Mouse (Mus musculus): ENCODE results near the gene Bax. TPM values are rescaled to one million over a fixed set of nuclear protein-coding genes. Genes with fewer than 3 reads are reported as not detected.
"Not testable (repeated sequence)": the region's sequence is repeated elsewhere in the genome, so short reads cannot be mapped to it uniquely, and the experiment has no call there.

Gene Bax
- polyA plus RNA-seq, 1 experiment: 642 TPM

DNA sequence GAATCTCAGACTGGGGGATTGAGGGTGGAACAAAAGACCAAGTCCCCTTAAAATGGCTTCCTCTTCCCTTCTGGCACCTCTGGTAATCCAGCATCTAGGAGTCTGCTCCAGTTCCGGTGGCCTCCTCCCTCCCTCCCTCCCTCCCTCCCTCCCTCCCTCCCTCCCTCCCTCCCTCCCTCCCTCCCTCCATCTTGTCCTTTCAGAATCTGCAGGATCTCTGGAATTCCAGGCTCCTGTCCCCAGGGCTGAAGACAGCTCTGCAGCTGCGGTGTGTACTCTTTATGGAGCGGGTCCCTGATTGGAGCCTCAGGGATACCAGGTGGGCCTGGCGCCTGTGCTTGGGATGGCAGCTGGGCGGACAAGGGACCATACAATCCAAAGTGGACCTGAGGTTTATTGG lies 5.4 kb downstream of the Bax start:
- Histone ChIP-seq H3K4me3 (ENCODE audit: insufficient read depth, poor library complexity, severe bottlenecking) (no peak overlapping the region), H3K79me3 (ENCODE audit: low read depth) (peaks cover 59% of the 10 kb centered on the region), H3ac (ENCODE audit: control insufficient read depth, insufficient read length, low read depth) (no peak overlapping the region), H3K36me3 (ENCODE audit: control insufficient read depth, insufficient read depth) (peaks cover 68% of the 10 kb centered on the region), H3K27me3 (ENCODE audit: control insufficient read depth, insufficient read depth, insufficient read length) (no peaks in the 10 kb centered on the region), H3K79me2 (ENCODE audit: control insufficient read depth, insufficient read depth) (peaks cover 71% of the 10 kb centered on the region)
- TF ChIP-seq MYOD1 (IDR thresholded peaks at IDR 0.05; ENCODE audit: control insufficient read depth, insufficient read length, low read depth) (peak; percentile 29), USF1 (IDR thresholded peaks at IDR 0.05; ENCODE audit: low read depth) (no peak)

DNA sequence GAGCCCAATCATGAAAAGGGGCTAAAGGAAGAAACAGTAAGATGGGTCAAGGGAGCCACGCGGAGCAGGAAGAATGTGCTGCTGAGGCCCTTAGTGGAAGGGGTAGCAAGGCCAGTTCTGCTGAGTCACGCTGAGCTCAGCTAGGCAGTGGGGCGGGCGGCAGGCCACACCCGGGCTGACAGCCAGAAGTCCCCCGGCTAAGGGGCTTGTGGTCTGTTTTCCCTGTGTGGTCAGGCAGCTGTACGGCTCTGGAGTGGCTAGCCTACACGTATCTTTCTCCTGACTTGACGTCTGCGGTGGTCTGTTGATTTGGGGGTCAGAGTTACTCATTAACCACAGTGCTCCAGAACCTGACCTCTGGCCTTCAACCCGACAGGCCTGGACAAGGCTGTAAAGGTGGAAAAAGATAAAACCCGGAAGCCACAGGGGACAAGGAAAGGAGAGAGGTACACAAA lies 5.8 kb downstream of the Bax start:
- Histone ChIP-seq H3ac (ENCODE audit: control insufficient read depth, insufficient read length, low read depth) (no peak overlapping the region), H3K79me3 (ENCODE audit: low read depth) (peaks cover 55% of the 10 kb centered on the region), H3K27me3 (ENCODE audit: control insufficient read depth, insufficient read depth, insufficient read length) (no peaks in the 10 kb centered on the region), H3K4me3 (ENCODE audit: insufficient read depth, poor library complexity, severe bottlenecking) (no peak overlapping the region), H3K36me3 (ENCODE audit: control insufficient read depth, insufficient read depth) (peaks cover 68% of the 10 kb centered on the region), H3K79me2 (ENCODE audit: control insufficient read depth, insufficient read depth) (peaks cover 67% of the 10 kb centered on the region)
- TF ChIP-seq MYOD1 (IDR thresholded peaks at IDR 0.05; ENCODE audit: control insufficient read depth, insufficient read length, low read depth) (peak; percentile 97), FOSL1 (IDR thresholded peaks at IDR 0.05; ENCODE audit: insufficient read depth, low read length, poor library complexity, severe bottlenecking) (peak; percentile 67), MAX (IDR thresholded peaks at IDR 0.05) (peak; percentile 86), USF1 (IDR thresholded peaks at IDR 0.05; ENCODE audit: low read depth) (no peak), CEBPB (IDR thresholded peaks at IDR 0.05; ENCODE audit: low read depth) (no peak)

DNA sequence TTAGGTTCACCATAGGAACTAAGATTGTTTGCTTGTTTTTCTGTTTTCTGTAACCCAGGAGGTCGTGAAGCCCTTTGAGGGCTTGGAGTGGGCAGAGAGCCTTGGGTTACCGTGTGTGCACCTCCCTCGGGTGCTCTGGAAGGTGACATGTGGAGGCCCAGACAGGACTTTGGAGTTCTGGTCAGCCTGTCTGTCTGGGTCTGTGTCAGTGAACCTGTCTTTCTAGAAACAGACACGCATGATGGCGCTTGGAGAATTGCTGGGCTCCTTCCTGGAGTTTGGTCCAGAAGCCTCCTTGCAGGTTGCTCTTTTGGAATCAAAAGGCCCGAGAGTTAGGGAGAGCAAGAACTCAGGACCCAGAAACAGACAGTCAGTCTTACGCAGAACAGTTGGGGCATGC lies 6.3 kb downstream of the Bax start:
- peak overlapping the region; percentile 32 for H3K4me3 ChIP-seq (ENCODE audit: insufficient read depth, poor library complexity, severe bottlenecking)
- TF ChIP-seq MAX (IDR thresholded peaks at IDR 0.05) (no peak), CEBPB (IDR thresholded peaks at IDR 0.05; ENCODE audit: low read depth) (no peak), FOSL1 (IDR thresholded peaks at IDR 0.05; ENCODE audit: insufficient read depth, low read length, poor library complexity, severe bottlenecking) (no peak)
- peak overlapping the region; percentile 31 for H3ac ChIP-seq (ENCODE audit: control insufficient read depth, insufficient read length, low read depth)
- H3K79me3 ChIP-seq (ENCODE audit: low read depth): peaks cover 49% of the 10 kb centered on the region
- H3K27me3 ChIP-seq (ENCODE audit: control insufficient read depth, insufficient read depth, insufficient read length): no peaks in the 10 kb centered on the region
- H3K79me2 ChIP-seq (ENCODE audit: control insufficient read depth, insufficient read depth): peaks cover 62% of the 10 kb centered on the region
- H3K36me3 ChIP-seq (ENCODE audit: control insufficient read depth, insufficient read depth): peaks cover 62% of the 10 kb centered on the region

DNA sequence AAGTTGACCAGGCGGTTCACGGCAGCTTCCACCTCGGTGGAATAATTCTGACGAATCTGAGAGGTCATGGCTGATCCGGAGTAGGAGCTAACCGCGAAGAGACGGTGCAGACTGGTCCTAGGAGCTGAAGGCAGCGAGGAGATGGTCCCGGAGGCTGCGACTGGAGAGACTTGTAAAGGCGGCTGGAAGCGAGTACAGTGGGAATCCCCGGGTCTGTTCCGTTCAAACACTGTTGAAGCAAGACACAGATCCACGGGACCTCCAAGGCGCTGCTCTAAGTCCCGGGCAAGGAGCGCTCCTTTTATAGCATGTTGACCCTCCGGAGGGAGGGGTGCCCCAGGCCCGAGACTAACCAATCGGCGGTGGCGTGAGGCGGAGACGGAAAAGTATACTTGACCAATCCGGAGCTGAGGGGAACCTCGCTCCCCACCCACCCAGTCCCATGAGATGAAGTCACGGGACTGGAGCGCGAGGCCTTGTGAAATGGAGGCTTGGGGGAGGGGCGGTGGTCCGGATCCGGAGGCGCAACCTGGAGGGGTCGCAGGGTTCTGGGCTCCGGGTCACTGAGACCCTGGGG lies 7.0 kb downstream of the Bax start, which contains the start of gene Ftl1:
Ftl1 (minus strand) TSS at position 321 of the 577 bp plus-strand sequence.
- Histone ChIP-seq H3K36me3 (ENCODE audit: control insufficient read depth, insufficient read depth) (peaks cover 58% of the 10 kb centered on the region), H3ac (ENCODE audit: control insufficient read depth, insufficient read length, low read depth) (peak within 1 kb of the TSS; percentile 87), H3K79me2 (ENCODE audit: control insufficient read depth, insufficient read depth) (peaks cover 54% of the 10 kb centered on the region), H3K4me3 (ENCODE audit: insufficient read depth, poor library complexity, severe bottlenecking) (peak within 1 kb of the TSS; percentile 93), H3K79me3 (ENCODE audit: low read depth) (peaks cover 42% of the 10 kb centered on the region)
- H3K27me3 ChIP-seq (ENCODE audit: control insufficient read depth, insufficient read depth, insufficient read length): not testable (repeated sequence)
- peak; percentile 52 for TF ChIP-seq USF1 (IDR thresholded peaks at IDR 0.05; ENCODE audit: low read depth)
- TF ChIP-seq CEBPB (IDR thresholded peaks at IDR 0.05; ENCODE audit: low read depth): peak; percentile 36

DNA sequence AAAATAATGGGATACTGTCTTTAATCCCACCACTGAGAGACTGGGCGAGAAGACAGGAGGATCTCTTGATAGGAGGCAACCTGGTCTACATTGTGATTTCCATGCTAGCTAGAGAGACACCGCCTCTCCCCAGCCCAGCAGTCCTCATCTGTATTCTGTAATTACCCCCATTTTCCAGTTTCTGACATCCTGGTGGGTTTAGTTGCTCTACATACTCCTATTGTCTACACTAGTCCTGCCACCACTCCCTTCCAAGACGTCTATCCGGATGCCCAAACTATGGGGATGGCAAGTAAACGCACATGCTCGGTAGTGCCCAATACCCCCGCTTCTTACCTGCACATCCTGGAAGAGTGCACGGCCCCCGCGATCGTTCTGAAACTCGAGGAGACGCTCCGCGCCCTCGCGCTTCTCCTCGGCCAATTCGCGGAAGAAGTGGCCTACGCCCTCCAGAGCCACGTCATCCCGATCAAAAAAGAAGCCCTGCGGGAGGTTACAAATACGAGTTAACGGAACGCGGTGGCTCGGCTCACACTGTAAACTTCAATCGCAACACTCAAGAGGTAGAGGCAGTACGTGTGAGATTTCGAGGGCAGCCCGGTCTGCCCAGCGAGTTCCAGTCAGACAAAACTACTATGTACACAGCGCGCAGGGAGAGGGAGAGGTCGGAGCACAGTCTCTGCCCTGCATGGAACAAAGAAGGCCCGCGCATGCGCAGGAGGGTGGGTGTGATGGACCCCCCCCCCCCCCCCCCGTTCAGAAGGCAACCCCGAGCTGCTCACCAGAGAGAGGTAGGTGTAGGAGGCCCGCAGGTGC lies 7.7 kb downstream of the Bax start:
- Histone ChIP-seq H3K36me3 (ENCODE audit: control insufficient read depth, insufficient read depth) (peaks cover 56% of the 10 kb centered on the region), H3K27me3 (ENCODE audit: control insufficient read depth, insufficient read depth, insufficient read length) (no peaks in the 10 kb centered on the region), H3K79me2 (ENCODE audit: control insufficient read depth, insufficient read depth) (peaks cover 48% of the 10 kb centered on the region), H3K4me3 (ENCODE audit: insufficient read depth, poor library complexity, severe bottlenecking) (peak overlapping the region; percentile 93), H3K79me3 (ENCODE audit: low read depth) (peaks cover 36% of the 10 kb centered on the region), H3ac (ENCODE audit: control insufficient read depth, insufficient read length, low read depth) (peak overlapping the region; percentile 87)
- TF ChIP-seq MYOD1 (IDR thresholded peaks at IDR 0.05; ENCODE audit: control insufficient read depth, insufficient read length, low read depth): no peak
- no peak for TF ChIP-seq MAX (IDR thresholded peaks at IDR 0.05)
- no peak for TF ChIP-seq MYOG (IDR thresholded peaks at IDR 0.05; ENCODE audit: control insufficient read depth, extremely low read depth, insufficient read length)
- no peak for TF ChIP-seq USF1 (IDR thresholded peaks at IDR 0.05; ENCODE audit: low read depth)
- no peak for TF ChIP-seq CEBPB (IDR thresholded peaks at IDR 0.05; ENCODE audit: low read depth)
- no peak for TF ChIP-seq CTCF (IDR thresholded peaks at IDR 0.05; ENCODE audit: control insufficient read depth, insufficient read depth, insufficient read length)
- no peak for TF ChIP-seq FOSL1 (IDR thresholded peaks at IDR 0.05; ENCODE audit: insufficient read depth, low read length, poor library complexity, severe bottlenecking)

All from C2C12 (cell line).